Mouse (Mus musculus) liver, embryonic 15.5 days (tissue): ENCODE results near the gene Shkbp1. TPM values are rescaled to one million over a fixed set of nuclear protein-coding genes. Genes with fewer than 3 reads are reported as not detected.

Experiments used
- ATAC-seq: fragments of 200-750 bp; cut with Nextera tagmentation; 2 replicates; pipeline ENCODE4 v1.8.0; 2017; ENCODE audit warnings: moderate number of reproducible peaks, mild to moderate bottlenecking, moderate library complexity; ENCODE audit not compliant: insufficient read depth
- H3K27ac ChIP-seq: fragments of 300-500 bp; sonication (generic); replicated peaks from 2 replicates; pipeline ENCODE4 v1.5.1; 2015; ENCODE audit warnings: mild to moderate bottlenecking, inconsistent platforms
- H3K27me3 ChIP-seq: fragments of 300-500 bp; sonication (generic); 2 replicates; pipeline ENCODE4 v1.6.1; 2015; ENCODE audit warnings: mild to moderate bottlenecking, inconsistent platforms
- H3K36me3 ChIP-seq: fragments of 300-500 bp; sonication (generic); replicated peaks from 2 replicates; pipeline ENCODE4 v1.6.1; 2015; ENCODE audit warnings: moderate library complexity, mild to moderate bottlenecking, inconsistent platforms
- H3K4me1 ChIP-seq: fragments of 300-500 bp; sonication (generic); replicated peaks from 2 replicates; pipeline ENCODE4 v1.6.1; 2015; ENCODE audit warnings: inconsistent platforms
- H3K4me2 ChIP-seq: fragments of 300-500 bp; sonication (generic); 2 replicates; pipeline ENCODE4 v1.6.1; 2015; ENCODE audit warnings: moderate library complexity, mild to moderate bottlenecking, inconsistent platforms
- H3K4me3 ChIP-seq: fragments of 300-500 bp; sonication (generic); replicated peaks from 2 replicates; pipeline ENCODE4 v1.5.1; 2015; ENCODE audit warnings: mild to moderate bottlenecking, inconsistent platforms
- H3K9ac ChIP-seq: fragments of 300-500 bp; sonication (generic); 2 replicates; pipeline ENCODE4 v1.6.1; 2015; ENCODE audit warnings: moderate library complexity, mild to moderate bottlenecking, inconsistent platforms
- H3K9me3 ChIP-seq: fragments of 300-500 bp; sonication (generic); replicated peaks from 2 replicates; pipeline ENCODE4 v1.6.1; 2016; ENCODE audit warnings: inconsistent platforms
- WGBS: fragments of 180-500 bp; shearing (Covaris S2); methylation state at CpG from one replicate; pipeline ENCODE4 v1.1.7; 2015; ENCODE audit warnings: mixed read lengths; ENCODE audit not compliant: insufficient replicate concordance; 5-methylcytosine and 5-hydroxymethylcytosine counted together
- polyA plus RNA-seq: library from polyadenylated mRNA; unstranded; fragments of >200 nt; fragmentation: Nextera tagmentation; extraction: Ambion mirVana; gene quantifications from 2 replicates; pipeline ENCODE4 v1.2.1, GENCODE M21; 2015

The Shkbp1 gene
- polyA plus RNA-seq, 1 experiment from 2014 or later = 16.4 TPM

DNA sequence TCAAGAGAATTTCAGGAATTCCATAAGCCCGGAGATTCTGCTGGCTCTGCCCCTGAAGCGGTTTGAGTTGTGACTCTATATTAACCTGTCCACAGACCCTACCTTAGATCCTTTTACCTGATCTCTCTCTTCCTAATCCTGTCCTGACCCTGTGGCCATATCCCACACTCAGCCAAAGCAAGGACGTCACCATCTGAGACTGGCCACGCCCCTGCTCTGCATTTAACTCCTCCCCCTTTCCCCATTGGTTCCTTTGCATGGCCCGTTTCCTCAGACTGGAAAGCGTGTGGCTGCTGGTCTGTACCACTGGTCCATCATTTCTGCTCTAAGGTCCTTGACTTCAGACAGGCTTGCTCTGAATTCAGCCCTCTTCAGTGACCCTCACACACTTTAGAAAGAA lies 10.4 kb downstream of the Shkbp1 start:
- ATAC-seq = no peak
- H3K36me3 ChIP-seq = peaks cover 19% of the 10 kb centered on the region

DNA sequence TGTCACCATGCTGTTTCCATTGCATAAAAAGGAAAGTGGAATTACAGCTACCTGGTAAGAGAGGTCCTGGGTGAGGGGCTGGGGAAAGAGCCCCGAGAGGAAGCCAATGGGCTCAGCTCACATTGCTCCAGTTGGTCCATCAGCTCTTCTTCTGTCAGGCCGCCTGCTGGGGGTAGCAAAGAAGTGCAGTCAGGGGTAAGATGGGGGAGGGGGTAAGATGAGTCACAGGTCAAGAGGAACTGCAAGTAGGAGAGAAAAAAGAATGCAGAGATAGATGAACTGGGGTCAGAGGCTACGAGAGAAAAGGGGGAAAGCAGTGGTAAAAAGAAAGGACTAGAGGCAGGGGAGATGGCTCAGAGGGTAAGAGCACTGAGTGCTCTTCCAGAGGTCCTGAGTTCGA lies 13.2 kb downstream of the Shkbp1 start:
- H3K4me3 ChIP-seq = no peak overlapping the region
- no peaks in the 10 kb centered on the region; the same call in 1 of the 2 replicates for H3K4me1 ChIP-seq
- peaks cover 34% of the 10 kb centered on the region for H3K27me3 ChIP-seq
- H3K9ac ChIP-seq = no peak overlapping the region
- 43% methylated on average over 4 of the region's 4 CpGs for WGBS
- H3K27ac ChIP-seq = no peak overlapping the region
- H3K9me3 ChIP-seq = no peaks in the 10 kb centered on the region
- no peak for ATAC-seq
- 0 out of 2 replicates have a peak, but pooled peaks cover 5% of the 10 kb centered on the region for H3K36me3 ChIP-seq
- no peak overlapping the region for H3K4me2 ChIP-seq

More for the DNA sequence above, 10.4 kb downstream of the Shkbp1 start:
- WGBS = 53% methylated on average over 6 of the region's 6 CpGs
- Histone ChIP-seq H3K9me3 (no peaks in the 10 kb centered on the region), H3K4me1 (no peaks in the 10 kb centered on the region), H3K27ac (no peak overlapping the region), H3K4me2 (no peak overlapping the region), H3K27me3 (0 out of 2 replicates have a peak, but pooled peaks cover 5% of the 10 kb centered on the region), H3K4me3 (no peak overlapping the region), H3K9ac (no peak overlapping the region)

DNA sequence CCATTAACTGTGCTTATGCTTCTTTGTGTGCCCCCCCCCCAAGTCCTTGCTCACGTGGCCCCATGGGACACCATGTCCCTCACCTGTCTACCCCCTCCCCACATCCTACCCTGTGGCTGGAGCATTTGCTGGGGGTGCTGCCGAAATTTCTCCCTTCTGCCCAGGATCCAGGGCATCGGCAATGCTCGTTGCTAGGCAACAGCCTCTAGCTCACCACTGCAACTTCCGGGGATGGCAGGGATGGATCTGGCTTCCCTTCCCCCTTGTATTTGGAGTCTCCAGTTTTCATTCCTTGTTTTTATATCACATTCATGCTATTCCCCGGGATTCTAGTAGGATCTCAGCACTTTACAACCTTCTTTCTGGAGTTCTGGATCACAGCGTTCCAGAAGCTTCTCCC lies 16.3 kb downstream of the Shkbp1 start:
- Histone ChIP-seq H3K4me1 (peaks cover 8% of the 10 kb centered on the region; the same call in 1 of the 2 replicates), H3K36me3 (0 out of 2 replicates have a peak, but pooled peaks cover 1% of the 10 kb centered on the region), H3K9me3 (no peaks in the 10 kb centered on the region), H3K4me3 (no peak overlapping the region), H3K27ac (no peak overlapping the region), H3K27me3 (peaks cover 65% of the 10 kb centered on the region), H3K9ac (no peak overlapping the region), H3K4me2 (no peak overlapping the region)
- no peak for ATAC-seq
- 29% methylated on average over 7 of the region's 7 CpGs for WGBS

- Histone ChIP-seq H3K4me3 (no peak overlapping the region), H3K27me3 (peaks cover 69% of the 10 kb centered on the region), H3K4me2 (no peak overlapping the region), H3K36me3 (no peaks in the 10 kb centered on the region), H3K9ac (no peak overlapping the region), H3K9me3 (no peaks in the 10 kb centered on the region), H3K4me1 (peaks cover 8% of the 10 kb centered on the region; the same call in 1 of the 2 replicates), H3K27ac (no peak overlapping the region)
- WGBS = 64% methylated on average over 4 of the region's 4 CpGs
- ATAC-seq = no peak
Observed at GRCm38 (mm10) chr7:27339114-27339513, 16.7 kb downstream of the Shkbp1 start.

DNA sequence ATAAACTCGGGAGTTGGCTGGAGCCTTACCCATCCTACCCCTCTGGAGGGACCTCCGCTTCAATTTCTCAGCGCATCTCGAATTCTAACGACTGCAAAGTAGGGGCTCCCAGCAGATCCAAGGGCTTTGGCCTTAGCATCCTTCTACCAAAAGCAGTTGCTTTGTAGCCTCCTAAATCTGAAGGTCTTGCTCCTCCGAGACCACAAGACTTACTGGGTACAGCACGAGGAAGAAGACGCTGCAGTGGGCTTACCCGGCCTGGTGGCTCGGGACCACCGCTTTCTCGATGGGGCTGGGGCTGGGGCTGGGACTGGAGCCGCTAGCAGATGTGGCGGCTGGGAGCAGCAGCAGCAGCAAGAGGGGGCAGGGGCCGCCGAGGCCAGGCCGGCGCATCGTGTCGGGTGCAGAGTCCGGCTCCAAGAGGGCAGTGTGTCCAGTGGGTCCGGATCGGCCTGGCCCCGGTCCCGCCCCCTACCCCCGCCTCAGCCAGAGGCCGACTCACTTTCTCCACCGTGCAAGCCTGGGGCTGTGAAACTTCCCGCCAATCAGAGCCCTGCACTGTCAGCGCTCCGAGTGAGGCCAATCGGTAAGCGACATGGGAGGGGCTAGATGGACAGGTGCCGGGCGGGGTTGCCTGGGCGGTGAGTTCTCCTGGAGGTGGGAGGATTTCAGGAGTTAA lies 18.5 kb downstream of the Shkbp1 start, which contains the start of gene Ltbp4:
Gene Ltbp4 (minus strand): TSS at position 518 of the 679 bp plus-strand sequence.
- Histone ChIP-seq H3K9ac (0 out of 2 replicates have a peak within 1 kb of the TSS, but pooled peaks have one; percentile 2), H3K27ac (no peak within 1 kb of the TSS)
- ATAC-seq = peak; percentile 66

DNA sequence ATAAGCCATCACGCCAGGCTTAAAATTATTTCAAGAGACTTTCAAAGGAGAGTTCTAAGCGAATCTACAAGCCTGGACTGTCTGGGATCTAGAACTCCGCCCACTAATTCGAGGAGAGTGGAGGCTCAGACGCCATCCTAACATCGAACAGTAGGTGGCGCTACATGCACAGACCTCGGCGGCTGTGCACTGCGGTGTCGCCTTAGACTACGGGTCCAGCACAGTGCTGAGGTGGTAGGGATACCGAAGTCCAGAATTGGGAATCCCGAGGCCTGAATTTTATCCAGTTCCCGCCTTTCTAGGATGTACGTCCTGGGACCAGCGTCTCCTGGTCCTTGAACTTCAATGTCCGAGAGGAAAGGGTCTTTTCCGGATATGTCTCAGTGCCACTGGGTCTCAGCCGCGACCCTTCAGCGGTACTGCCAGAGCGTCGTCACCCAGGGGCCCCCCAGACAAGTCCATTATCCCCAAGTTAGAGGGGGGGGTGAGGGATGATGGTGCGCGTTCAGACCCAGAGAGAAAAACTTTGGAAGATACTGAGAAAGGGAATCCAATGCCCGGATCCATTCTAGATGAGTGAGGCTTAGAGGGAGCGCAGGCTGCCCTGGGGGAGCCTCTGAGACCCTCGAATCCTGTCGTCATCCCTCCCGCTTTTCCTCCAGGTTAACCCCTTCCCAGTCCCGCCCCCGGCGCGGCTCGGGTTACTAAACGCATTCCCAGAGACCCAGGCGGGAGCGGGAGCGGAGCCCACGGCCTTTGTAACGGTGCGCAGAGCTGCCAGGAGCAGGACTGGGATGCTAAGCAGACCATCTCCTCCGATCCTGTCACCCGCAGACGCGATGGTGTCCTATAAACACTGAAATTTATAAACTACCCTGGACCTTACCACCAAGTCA lies 19.6 kb downstream of the Shkbp1 start:
- Histone ChIP-seq H3K4me1 (peaks cover 29% of the 10 kb centered on the region), H3K4me3 (no peak overlapping the region; the same call in 1 of the 2 replicates), H3K4me2 (peak overlapping the region; percentile 29), H3K27me3 (peaks cover 98% of the 10 kb centered on the region), H3K9ac (no peak overlapping the region), H3K36me3 (no peaks in the 10 kb centered on the region), H3K27ac (no peak overlapping the region), H3K9me3 (no peaks in the 10 kb centered on the region)
- peak; percentile 49 for ATAC-seq
- WGBS = 2% methylated on average over 47 of the region's 47 CpGs

More for the DNA sequence above, 18.5 kb downstream of the Shkbp1 start, which contains the start of gene Ltbp4:
- Histone ChIP-seq H3K4me3 (peak within 1 kb of the TSS; percentile 14; the same call in 1 of the 2 replicates), H3K36me3 (no peaks in the 10 kb centered on the region), H3K4me2 (peak within 1 kb of the TSS; percentile 50), H3K27me3 (peaks cover 87% of the 10 kb centered on the region), H3K4me1 (peaks cover 18% of the 10 kb centered on the region), H3K9me3 (no peaks in the 10 kb centered on the region)
- 2% methylated on average over 36 of the region's 36 CpGs for WGBS

DNA sequence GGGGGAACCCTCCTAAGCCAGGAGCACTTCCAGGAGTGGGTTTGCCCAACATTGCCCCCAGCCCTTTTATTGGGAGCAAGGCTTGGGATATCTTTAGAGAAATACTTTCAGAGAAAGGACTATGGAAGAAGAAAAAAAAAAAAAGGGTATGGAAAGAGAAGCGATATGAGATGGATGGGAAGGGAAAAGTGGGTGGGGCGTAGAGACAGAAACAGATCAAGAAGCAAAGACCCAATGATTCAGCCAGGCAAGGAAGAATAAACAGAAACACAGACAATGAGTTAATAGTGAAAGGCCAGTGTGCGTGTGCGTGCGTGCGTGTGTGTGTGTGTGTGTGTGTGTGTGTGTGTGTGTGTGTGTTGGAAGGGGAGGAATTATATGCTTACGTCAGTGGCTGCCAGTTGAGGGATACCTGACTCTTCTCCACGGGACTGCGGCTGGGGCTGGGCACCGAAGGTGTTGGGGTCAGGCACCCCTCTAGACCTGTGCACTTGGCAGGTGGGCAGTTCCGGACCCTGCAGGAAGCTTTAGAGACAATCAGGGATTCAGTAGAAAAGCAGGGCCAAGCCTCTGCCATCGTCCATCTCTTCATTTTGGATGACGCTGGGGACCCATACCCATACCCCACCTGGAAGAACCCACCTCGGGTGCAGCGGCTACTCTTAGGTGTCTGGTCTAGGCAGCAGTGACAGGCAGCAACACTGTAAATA lies 20.7 kb downstream of the Shkbp1 start:
- H3K4me3 ChIP-seq = no peak overlapping the region
- H3K9me3 ChIP-seq = no peaks in the 10 kb centered on the region
- no peak overlapping the region for H3K4me2 ChIP-seq
- peaks cover 39% of the 10 kb centered on the region for H3K4me1 ChIP-seq
- H3K9ac ChIP-seq = no peak overlapping the region
- H3K36me3 ChIP-seq = no peaks in the 10 kb centered on the region
- WGBS = 49% methylated on average over 15 of the region's 15 CpGs
- no peak overlapping the region for H3K27ac ChIP-seq
- H3K27me3 ChIP-seq = peaks cover 100% of the 10 kb centered on the region
- ATAC-seq = no peak

- no peak overlapping the region for H3K4me2 ChIP-seq
- no peak overlapping the region for H3K4me3 ChIP-seq
- H3K9ac ChIP-seq = no peak overlapping the region
- WGBS = 3% methylated on average over 32 of the region's 32 CpGs
- peaks cover 100% of the 10 kb centered on the region for H3K27me3 ChIP-seq
- peaks cover 46% of the 10 kb centered on the region for H3K4me1 ChIP-seq
- no peaks in the 10 kb centered on the region for H3K36me3 ChIP-seq
- H3K27ac ChIP-seq = no peak overlapping the region
- H3K9me3 ChIP-seq = no peaks in the 10 kb centered on the region
- ATAC-seq = no peak
Observed at GRCm38 (mm10) chr7:27334405-27334911, 21.4 kb downstream of the Shkbp1 start.

GRCm38 (mm10) chr7:27333316-27333941 lies 22.4 kb downstream of the Shkbp1 start:
- Histone ChIP-seq H3K27me3 (peaks cover 100% of the 10 kb centered on the region), H3K27ac (no peak overlapping the region), H3K4me3 (peak overlapping the region; percentile 39), H3K36me3 (no peaks in the 10 kb centered on the region), H3K9ac (no peak overlapping the region; the same call in 1 of the 2 replicates), H3K4me2 (peak overlapping the region; percentile 72), H3K4me1 (peaks cover 55% of the 10 kb centered on the region), H3K9me3 (no peaks in the 10 kb centered on the region)
- no peak for ATAC-seq
- 2% methylated on average over 51 of the region's 77 CpGs for WGBS
